Mouse (Mus musculus) bone marrow macrophage, adult 2 months (primary cell): ENCODE results near the gene Tmem199. TPM values are rescaled to one million over a fixed set of nuclear protein-coding genes. Genes with fewer than 3 reads are reported as not detected.
A peak's percentile ranks its signal among the peaks of the same experiment; 100 is the strongest.

Experiments used
- H3K27ac ChIP-seq: 2 replicates; pipeline ENCODE4 v1.5.1; 2012; ENCODE audit warnings: low read depth, low read length; ENCODE audit not compliant: insufficient read depth
- H3K4me1 ChIP-seq: 2 replicates; pipeline ENCODE4 v1.6.1; 2012; ENCODE audit warnings: low read length; ENCODE audit not compliant: control insufficient read depth, insufficient read depth
- H3K4me3 ChIP-seq: 2 replicates; pipeline ENCODE4 v1.5.1; 2012; ENCODE audit warnings: mild to moderate bottlenecking, low read length, moderate library complexity; ENCODE audit not compliant: insufficient read depth
- CTCF ChIP-seq: IDR thresholded peaks from 2 replicates; pipeline ENCODE4 v1.5.1; 2012; ENCODE audit warnings: low read depth, mild to moderate bottlenecking, low read length, moderate library complexity
- POLR2A ChIP-seq: IDR thresholded peaks from 2 replicates; pipeline ENCODE4 v1.6.1; 2012; ENCODE audit warnings: mild to moderate bottlenecking, low read depth, low read length, borderline replicate concordance
- polyA plus RNA-seq: library from polyadenylated mRNA; stranded (reverse); fragments of >200 nt; gene quantifications from 2 replicates; pipeline ENCODE4 v1.2.4, GENCODE M21; 2012; ENCODE audit not compliant: missing spikeins, insufficient read depth, insufficient read length

Tmem199 gene
- polyA plus RNA-seq, 1 experiment: 21.9 TPM

- peak; percentile 90 for TF ChIP-seq CTCF
- TF ChIP-seq POLR2A: no peak
- H3K4me3 ChIP-seq: no peak overlapping the region
- no peaks in the 10 kb centered on the region for H3K4me1 ChIP-seq
- H3K27ac ChIP-seq: no peak overlapping the region
These were observed 23.8 kb downstream of the Tmem199 start for GRCm38 (mm10) chr11:78488168-78488567.

- no peak for TF ChIP-seq POLR2A
- TF ChIP-seq CTCF: no peak
- H3K27ac ChIP-seq: no peak overlapping the region
- H3K4me1 ChIP-seq: no peaks in the 10 kb centered on the region
- no peak overlapping the region for H3K4me3 ChIP-seq
These were observed 28.3 kb downstream of the Tmem199 start for GRCm38 (mm10) chr11:78483639-78484038.

GRCm38 (mm10) chr11:78475289-78475688, 36.7 kb downstream of the Tmem199 start:
- TF ChIP-seq CTCF: no peak
- TF ChIP-seq POLR2A: no peak
- Histone ChIP-seq H3K4me3 (no peak overlapping the region), H3K27ac (peak overlapping the region; percentile 51; the same call in 1 of the 2 replicates), H3K4me1 (peaks cover 14% of the 10 kb centered on the region)

GRCm38 (mm10) chr11:78471326-78472103, 40.5 kb downstream of the Tmem199 start:
- no peak for TF ChIP-seq POLR2A
- no peak for TF ChIP-seq CTCF
- H3K4me1 ChIP-seq: peaks cover 17% of the 10 kb centered on the region
- no peak overlapping the region for H3K27ac ChIP-seq
- no peak overlapping the region for H3K4me3 ChIP-seq

GRCm38 (mm10) chr11:78467932-78468331, 44.0 kb downstream of the Tmem199 start:
- no peak overlapping the region for H3K4me3 ChIP-seq
- no peak overlapping the region for H3K27ac ChIP-seq
- H3K4me1 ChIP-seq: peaks cover 27% of the 10 kb centered on the region
- no peak for TF ChIP-seq POLR2A

- peaks cover 27% of the 10 kb centered on the region for H3K4me1 ChIP-seq
- no peak overlapping the region for H3K4me3 ChIP-seq
- H3K27ac ChIP-seq: no peak overlapping the region
- TF ChIP-seq POLR2A (no peak), CTCF (no peak)
These were observed 44.5 kb downstream of the Tmem199 start for GRCm38 (mm10) chr11:78467515-78467914.

GRCm38 (mm10) chr11:78466242-78466912, 45.6 kb downstream of the Tmem199 start:
- peak overlapping the region; percentile 81 for H3K4me3 ChIP-seq
- peaks cover 27% of the 10 kb centered on the region for H3K4me1 ChIP-seq
- H3K27ac ChIP-seq: no peak overlapping the region
- TF ChIP-seq CTCF: no peak
- TF ChIP-seq POLR2A: no peak

- Histone ChIP-seq H3K4me3 (peak within 1 kb of the TSS; percentile 81), H3K4me1 (peaks cover 27% of the 10 kb centered on the region), H3K27ac (peak within 1 kb of the TSS; percentile 16; the same call in 1 of the 2 replicates)
- TF ChIP-seq POLR2A: no peak
These were observed 46.3 kb downstream of the Tmem199 start, which contains the start of gene Slc46a1 for GRCm38 (mm10) chr11:78465568-78466180. Slc46a1 (plus strand) TSS chr11:78465697.

GRCm38 (mm10) chr11:78465116-78465515, 46.9 kb downstream of the Tmem199 start:
- TF ChIP-seq POLR2A (no peak), CTCF (no peak)
- Histone ChIP-seq H3K4me1 (peaks cover 27% of the 10 kb centered on the region), H3K27ac (no peak overlapping the region), H3K4me3 (peak overlapping the region; percentile 81)
